Mouse (Mus musculus) granulocyte monocyte progenitor cell, adult 5-6 weeks (primary cell): ENCODE results near the gene Zscan20. TPM values are rescaled to one million over a fixed set of nuclear protein-coding genes. Genes with fewer than 3 reads are reported as not detected.
A peak's percentile ranks its signal among the peaks of the same experiment; 100 is the strongest.
"Not testable (repeated sequence)": the region's sequence is repeated elsewhere in the genome, so short reads cannot be mapped to it uniquely, and the experiment has no call there.

Experiments
- ATAC-seq: replicated peaks from 2 replicates; pipeline ENCODE4 v1.8.0; 2016; ENCODE audit warnings: mild to moderate bottlenecking, moderate TSS enrichment, inconsistent platforms; ENCODE audit not compliant: poor library complexity, severe bottlenecking
- total RNA-seq, 2 experiments: library from RNA; stranded (forward) in 1 of 2; stranded (reverse) in 1 of 2; fragments of 200-712, 200-1000 nt in 1 of 2; fragments of >200 nt in 1 of 2; fragmentation: Nextera tagmentation in 1 of 2; gene quantifications; 2 replicates each; pipeline ENCODE4 v1.2.3; 2014 to 2017

The Zscan20 gene
- total RNA-seq, 2 experiments from 2014 or later = 3.0 TPM

- ATAC-seq = peak; percentile 62
Measured at GRCm38 (mm10) chr4:128617363-128618120, 7.6 kb upstream of the Zscan20 start.

GRCm38 (mm10) chr4:128615761-128616160 is 5.9 kb upstream of the Zscan20 start:
- ATAC-seq = peak; percentile 20

- ATAC-seq = no peak
Measured at GRCm38 (mm10) chr4:128613326-128613725, 3.4 kb upstream of the Zscan20 start.

GRCm38 (mm10) chr4:128611726-128612125 is 1.8 kb upstream of the Zscan20 start:
- not testable (repeated sequence) for ATAC-seq

- no peak for ATAC-seq
Measured at GRCm38 (mm10) chr4:128610706-128611105, 808 bp upstream of the Zscan20 start.

- peak; percentile 5; the same call in 1 of the 2 replicates for ATAC-seq
Measured at GRCm38 (mm10) chr4:128609276-128609924, 498 bp downstream of the Zscan20 start.

- no peak for ATAC-seq
Measured at GRCm38 (mm10) chr4:128607661-128608060, 2.2 kb downstream of the Zscan20 start.

GRCm38 (mm10) chr4:128606586-128606985 is 3.3 kb downstream of the Zscan20 start:
- no peak for ATAC-seq

GRCm38 (mm10) chr4:128597801-128598560 is 11.9 kb downstream of the Zscan20 start:
- no peak for ATAC-seq

GRCm38 (mm10) chr4:128594062-128594461 is 15.8 kb downstream of the Zscan20 start:
- ATAC-seq = peak; percentile 63

GRCm38 (mm10) chr4:128593286-128593685 is 16.6 kb downstream of the Zscan20 start:
- no peak for ATAC-seq

GRCm38 (mm10) chr4:128579182-128579581 is 30.7 kb downstream of the Zscan20 start:
- peak; percentile 52; the same call in 1 of the 2 replicates for ATAC-seq

GRCm38 (mm10) chr4:128575811-128576210 is 34.1 kb downstream of the Zscan20 start:
- no peak for ATAC-seq

GRCm38 (mm10) chr4:128560327-128560726 is 49.6 kb downstream of the Zscan20 start:
- ATAC-seq = no peak

- no peak for ATAC-seq
Measured at GRCm38 (mm10) chr4:128554198-128554597, 55.7 kb downstream of the Zscan20 start.

- no peak for ATAC-seq
Measured at GRCm38 (mm10) chr4:128550756-128551155, 59.1 kb downstream of the Zscan20 start.

GRCm38 (mm10) chr4:128543956-128544486 is 65.9 kb downstream of the Zscan20 start:
- ATAC-seq = peak; percentile 35; the same call in 1 of the 2 replicates

GRCm38 (mm10) chr4:128543378-128543777 is 66.5 kb downstream of the Zscan20 start:
- ATAC-seq = no peak
